Mouse (Mus musculus) frontal cortex, postnatal 10 days (tissue): ENCODE measurements at regions not wholly inside any gene's neighbourhood (a gene's known extent, or its start where the extent isn't known, plus 50 kb on each side); places are given as distances from the start of the nearest gene placed in this dataset.

ENCODE experiments used
- DNase-seq, 2 experiments: peaks; one replicate each; pipeline ENCODE4 v3.0.0; 2022; ENCODE audit warnings: low spot score in 2 of 2, mixed read lengths in 1 of 2

- DNase-seq = no peak
Measured at GRCm38 (mm10) chr16:25042669-25043440, 243.8 kb upstream of the Tprg start.

GRCm38 (mm10) chr16:25044637-25045036 lies 242.0 kb upstream of the Tprg start:
- no peak for DNase-seq

GRCm38 (mm10) chr16:25047726-25048125 lies 238.9 kb upstream of the Tprg start:
- no peak for DNase-seq

GRCm38 (mm10) chr16:25049928-25050510 lies 236.6 kb upstream of the Tprg start:
- DNase-seq = no peak

- DNase-seq = no peak
Measured at GRCm38 (mm10) chr16:25051044-25051443, 235.6 kb upstream of the Tprg start.

- no peak for DNase-seq
Measured at GRCm38 (mm10) chr16:25052428-25052827, 234.2 kb upstream of the Tprg start.

GRCm38 (mm10) chr16:25052917-25053343 lies 233.7 kb upstream of the Tprg start:
- no peak for DNase-seq

GRCm38 (mm10) chr16:25054304-25054703 lies 232.3 kb upstream of the Tprg start:
- no peak for DNase-seq

GRCm38 (mm10) chr16:25055376-25055775 lies 231.2 kb upstream of the Tprg start:
- DNase-seq = no peak

GRCm38 (mm10) chr16:25058051-25058747 lies 228.4 kb upstream of the Tprg start:
- no peak for DNase-seq

GRCm38 (mm10) chr16:25058812-25059501 lies 227.7 kb upstream of the Tprg start:
- peak; percentile 90 to 93 for DNase-seq

GRCm38 (mm10) chr16:25059504-25059992 lies 227.1 kb upstream of the Tprg start:
- DNase-seq = no peak

GRCm38 (mm10) chr16:25060266-25060665 lies 226.4 kb upstream of the Tprg start:
- no peak for DNase-seq

GRCm38 (mm10) chr16:25061631-25062030 lies 225.0 kb upstream of the Tprg start:
- DNase-seq = no peak

GRCm38 (mm10) chr16:25063981-25064380 lies 222.6 kb upstream of the Tprg start:
- DNase-seq = no peak

- peak; percentile 41 to 76 for DNase-seq
Measured at GRCm38 (mm10) chr16:25064538-25064937, 222.1 kb upstream of the Tprg start.

- DNase-seq = no peak
Measured at GRCm38 (mm10) chr16:25066822-25067221, 219.8 kb upstream of the Tprg start.

- no peak for DNase-seq
Measured at GRCm38 (mm10) chr16:25067276-25068249, 219.1 kb upstream of the Tprg start.

- DNase-seq = no peak
Measured at GRCm38 (mm10) chr16:25080811-25081210, 205.8 kb upstream of the Tprg start.

- no peak for DNase-seq
Measured at GRCm38 (mm10) chr16:25083729-25084128, 202.9 kb upstream of the Tprg start.
